Mouse (Mus musculus) olfactory bulb, adult 2 months (tissue): ENCODE data around the gene Klhdc3.

Source experiments
- CTCF ChIP-seq: fragments of 200-500 bp; IDR thresholded peaks from 2 replicates; pipeline ENCODE4 v1.5.1; 2012; ENCODE audit warnings: low read depth, mild to moderate bottlenecking, low read length, moderate library complexity; ENCODE audit not compliant: insufficient read depth
- POLR2A ChIP-seq: fragments of 200-500 bp; IDR thresholded peaks from 2 replicates; pipeline ENCODE4 v1.6.1; 2012; ENCODE audit warnings: mild to moderate bottlenecking, low read depth, low read length, moderate library complexity; ENCODE audit not compliant: insufficient read depth

DNA sequence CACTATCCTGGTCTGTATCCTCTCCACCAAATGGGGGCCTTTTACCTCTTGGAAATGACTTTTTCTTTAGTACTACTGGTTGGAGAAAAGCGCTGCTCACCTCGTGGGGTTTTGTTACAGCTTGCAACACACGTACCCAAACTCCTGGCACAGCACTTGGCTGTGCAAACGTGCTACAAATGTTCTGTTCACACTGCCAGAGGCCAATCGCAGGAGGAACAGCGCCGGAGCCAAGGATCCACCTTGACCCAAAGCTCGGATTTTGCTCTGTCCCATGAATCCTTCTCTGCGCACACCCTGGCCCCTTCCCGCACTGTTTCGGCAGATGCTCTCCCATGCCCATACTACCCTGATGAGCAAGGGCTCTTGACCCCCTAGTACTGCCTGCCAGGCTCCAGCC is 47.8 kb upstream of the Klhdc3 start:
- TF ChIP-seq CTCF (no peak), POLR2A (no peak)
